In genomic region chr16:44122982-44123725, GRCm38 (mm10) we compare ENCODE assay signal across 12 mouse cellular contexts. TPM values are rescaled to one million over a fixed set of nuclear protein-coding genes. Genes with fewer than 3 reads are reported as not detected.
DNase-seq lines count a peak whose midpoint lies in the region; ATAC-seq and TF ChIP-seq lines count a peak whose summit lies in the region.
"Had no signal": no experiment of that assay in that cellular context is flagged by ENCODE, and none has a peak within 500 bp of the region (broad histone marks: within the 10 kb centered on the region; RNA-seq: fewer than 3 reads in every experiment).

No protein-coding gene starts in this region.

- H3K36me3 ChIP-seq in heart, postnatal 0 days (replicated peaks; ENCODE audit: control insufficient read depth, insufficient read depth, low read length): no peaks in the 10 kb centered on the region
- H3K36me3 ChIP-seq: midbrain, embryonic 15.5 days had no signal

- no peak for ATAC-seq in heart, postnatal 0 days (ENCODE audit: insufficient read depth, low read depth)
- ATAC-seq: hindbrain, postnatal 0 days; midbrain, embryonic 15.5 days had no signal

- H3K4me1 ChIP-seq in heart, postnatal 0 days (ENCODE audit: control insufficient read depth, insufficient read depth): peaks cover 5% of the 10 kb centered on the region; the same call in 1 of the 2 replicates
- H3K4me1 ChIP-seq: midbrain, embryonic 15.5 days had no signal

- WGBS in heart, postnatal 0 days: 75% methylated on average over 7 of the region's 7 CpGs

- no peak for DNase-seq in heart, postnatal 0 days (ENCODE audit: low spot score)
- DNase-seq in heart, adult 9 months (ENCODE audit: low spot score in 2 of 2): no peak
- peak; percentile 52 for DNase-seq in MN1 (ENCODE audit: low spot score)
- peak; percentile 38 to 41 for DNase-seq in adrenal gland, postnatal 36 days
- peak; percentile 71 to 74 for DNase-seq in layer of hippocampus, adult 8-10 months (ENCODE audit: low spot score in 2 of 2)
- no peak for DNase-seq in spleen, postnatal 14 days (ENCODE audit: low spot score in 2 of 2)
- DNase-seq in thymus, postnatal 4 days: no peak
- DNase-seq: gastrocnemius, postnatal 14 days; kidney, postnatal 25 days had no signal

- H3K9me3 ChIP-seq in heart, postnatal 0 days (replicated peaks; ENCODE audit: control insufficient read depth, low read length): no peaks in the 10 kb centered on the region
- H3K9me3 ChIP-seq: midbrain, embryonic 15.5 days had no signal

- TF ChIP-seq EP300 in heart, postnatal 0 days (IDR thresholded peaks at IDR 0.05; ENCODE audit: low read depth): no peak

- H3K27me3 ChIP-seq in heart, postnatal 0 days (ENCODE audit: control insufficient read depth, insufficient read depth, low read length): no peaks in the 10 kb centered on the region
- H3K27me3 ChIP-seq: midbrain, embryonic 15.5 days had no signal

- TF ChIP-seq CTCF in heart, postnatal 0 days (IDR thresholded peaks at IDR 0.05; ENCODE audit: low read depth): no peak

- peak overlapping the region; percentile 20; the same call in 1 of the 2 replicates for H3K27ac ChIP-seq in heart, postnatal 0 days (ENCODE audit: low read depth)
- H3K27ac ChIP-seq: hindbrain, postnatal 0 days; liver, embryonic 14.5 days; midbrain, embryonic 15.5 days had no signal

- H3K4me3 ChIP-seq in heart, postnatal 0 days (ENCODE audit: low read depth, low read length): no peak overlapping the region
- H3K4me3 ChIP-seq: midbrain, embryonic 15.5 days had no signal

- H3K4me2 ChIP-seq in heart, postnatal 0 days (ENCODE audit: low read depth, low read length): no peak overlapping the region
- H3K4me2 ChIP-seq: midbrain, embryonic 15.5 days had no signal

- H3K9ac ChIP-seq in heart, postnatal 0 days (replicated peaks; ENCODE audit: low read depth, low read length): no peak overlapping the region
- H3K9ac ChIP-seq: liver, embryonic 14.5 days; midbrain, embryonic 15.5 days had no signal

RNA-seq across cellular contexts. Expression of gene Atp6v1a, which starts 16.4 kb away (rescaled TPM):
- total RNA-seq in heart, postnatal 0 days (2014; rRNA removed; ENCODE audit: low replicate concordance): 39.2 and 39.4 TPM in 2 replicates
- polyA plus RNA-seq in heart, postnatal 0 days (2015; fragmentation: Nextera tagmentation; extraction: Ambion mirVana): 22.3 TPM in 2 replicates
- total RNA-seq in adrenal gland, postnatal 36 days (2021): 100 to 1,000 TPM; 145 to 153 TPM
- total RNA-seq in layer of hippocampus, adult 8-10 months (2022): 100 to 1,000 TPM; 529 to 603 (median 565) TPM

RNA-seq across cellular contexts. Expression of gene Naa50, which starts 16.5 kb away (rescaled TPM):
- total RNA-seq in heart, postnatal 0 days (2014; rRNA removed; ENCODE audit: low replicate concordance): 8.5 and 19.9 TPM in 2 replicates
- 50.1 and 57.6 TPM in 2 replicates for polyA plus RNA-seq in heart, postnatal 0 days (2015; fragmentation: Nextera tagmentation; extraction: Ambion mirVana)
- total RNA-seq in adrenal gland, postnatal 36 days (2021): 10 to 100 TPM; 84.6 to 99.1 TPM
- 10 to 100 TPM; 59.0 to 71.1 (median 64.7) TPM for total RNA-seq in layer of hippocampus, adult 8-10 months (2022)

RNA-seq across cellular contexts. Expression of gene Usf3, which starts 49.9 kb away (rescaled TPM):
- 9.6 and 9.9 TPM in 2 replicates for total RNA-seq in heart, postnatal 0 days (2014; rRNA removed; ENCODE audit: low replicate concordance)
- 1.1 and 1.4 TPM in 2 replicates for polyA plus RNA-seq in heart, postnatal 0 days (2015; fragmentation: Nextera tagmentation; extraction: Ambion mirVana)
- 10 to 100 TPM; 22.9 to 25.6 TPM for total RNA-seq in adrenal gland, postnatal 36 days (2021)
- total RNA-seq in layer of hippocampus, adult 8-10 months (2022): 10 to 100 TPM; 35.0 to 41.0 (median 37.8) TPM

Comparison
In these comparisons a context has a peak if more than half of its experiments do, and no peak if none do; other contexts are left out.
1. DNase-seq: peak in MN1 (single experiment), adrenal gland, postnatal 36 days (2 of 2) and layer of hippocampus, adult 8-10 months (2 of 2); none in heart, postnatal 0 days (single experiment), heart, adult 9 months (0 of 2), spleen, postnatal 14 days (0 of 2) and thymus, postnatal 4 days (single experiment).